Mouse (Mus musculus) embryo, embryonic 9.5 days (tissue): ENCODE measurements at regions not wholly inside any gene's neighbourhood (a gene's known extent, or its start where the extent isn't known, plus 50 kb on each side); places are given as distances from the start of the nearest gene placed in this dataset.

ENCODE experiments used
- DNase-seq: peaks from one replicate; pipeline ENCODE4 v3.0.0-alpha.2; 2017; ENCODE audit errors: extremely low spot score

- DNase-seq: no peak
Observed at GRCm38 (mm10) chr12:73491370-73491769, 54.8 kb downstream of the Tmem30b start.

GRCm38 (mm10) chr12:73482858-73483257 lies 63.3 kb downstream of the Tmem30b start:
- DNase-seq: no peak

- no peak for DNase-seq
Observed at GRCm38 (mm10) chr12:73482275-73482674, 63.9 kb downstream of the Tmem30b start.

GRCm38 (mm10) chr12:73481705-73482104 lies 64.5 kb downstream of the Tmem30b start:
- no peak for DNase-seq

- no peak for DNase-seq
Observed at GRCm38 (mm10) chr12:73481165-73481564, 65.0 kb downstream of the Tmem30b start.

GRCm38 (mm10) chr12:73480610-73480971 lies 65.6 kb downstream of the Tmem30b start:
- DNase-seq: no peak

GRCm38 (mm10) chr12:73479932-73480609 lies 66.1 kb downstream of the Tmem30b start:
- DNase-seq: no peak

GRCm38 (mm10) chr12:73478641-73479040 lies 67.6 kb downstream of the Tmem30b start:
- DNase-seq: no peak

- DNase-seq: peak; percentile 66
Observed at GRCm38 (mm10) chr12:73476421-73476858, 69.8 kb downstream of the Tmem30b start.

- DNase-seq: no peak
Observed at GRCm38 (mm10) chr12:73475774-73476173, 70.4 kb downstream of the Tmem30b start.

- DNase-seq: no peak
Observed at GRCm38 (mm10) chr12:73475020-73475419, 71.2 kb downstream of the Tmem30b start.

GRCm38 (mm10) chr12:73473111-73473510 lies 73.1 kb downstream of the Tmem30b start:
- DNase-seq: no peak

- no peak for DNase-seq
Observed at GRCm38 (mm10) chr12:73471966-73472365, 74.2 kb downstream of the Tmem30b start.

GRCm38 (mm10) chr12:73466484-73466883 lies 79.7 kb downstream of the Tmem30b start:
- no peak for DNase-seq

- DNase-seq: no peak
Observed at GRCm38 (mm10) chr12:73465975-73466374, 80.2 kb downstream of the Tmem30b start.

- no peak for DNase-seq
Observed at GRCm38 (mm10) chr12:73464311-73464710, 81.9 kb downstream of the Tmem30b start.

GRCm38 (mm10) chr12:73462091-73462490 lies 84.1 kb downstream of the Tmem30b start:
- DNase-seq: no peak

- DNase-seq: no peak
Observed at GRCm38 (mm10) chr12:73460291-73460761, 85.9 kb downstream of the Tmem30b start.

- no peak for DNase-seq
Observed at GRCm38 (mm10) chr12:73451257-73451656, 94.9 kb downstream of the Tmem30b start.

- DNase-seq: no peak
Observed at GRCm38 (mm10) chr12:73450541-73450940, 95.7 kb downstream of the Tmem30b start.

GRCm38 (mm10) chr12:73449911-73450520 lies 96.2 kb downstream of the Tmem30b start:
- no peak for DNase-seq

GRCm38 (mm10) chr12:73449069-73449468 lies 97.1 kb downstream of the Tmem30b start:
- DNase-seq: no peak

- peak; percentile 45 for DNase-seq
Observed at GRCm38 (mm10) chr12:73448388-73448965, 97.7 kb downstream of the Tmem30b start.
